Mouse (Mus musculus): ENCODE data around the gene Rcc1.

GRCm38 (mm10) chr4:132367480-132368201 lies 14.2 kb upstream of the Rcc1 start:
- no peak for TF ChIP-seq POLR2A (IDR thresholded peaks at IDR 0.05; ENCODE audit: borderline replicate concordance, control insufficient read depth, low read depth, low read length)
- no peak for TF ChIP-seq CTCF (IDR thresholded peaks at IDR 0.05; ENCODE audit: control insufficient read depth, insufficient read depth, low read length)

Measured in bone marrow, adult 2 months (tissue).